Mouse (Mus musculus) limb, embryonic 14.5 days (tissue): ENCODE measurements at regions not wholly inside any gene's neighbourhood (a gene's known extent, or its start where the extent isn't known, plus 50 kb on each side); places are given as distances from the start of the nearest gene placed in this dataset.

ENCODE experiments used
- ATAC-seq: fragments of 200-750 bp; cut with Nextera tagmentation; 2 replicates; pipeline ENCODE4 v1.8.0; 2017; ENCODE audit warnings: low read depth, moderate number of reproducible peaks, moderate TSS enrichment; ENCODE audit not compliant: low FRiP score
- DNase-seq: peaks from one replicate; pipeline ENCODE4 v3.0.0-alpha.2; 2015; ENCODE audit warnings: low spot score
- H3K27ac ChIP-seq: fragments of 300-500 bp; sonication (generic); replicated peaks from 2 replicates; pipeline ENCODE4 v1.5.1; 2014; ENCODE audit warnings: low read depth, mild to moderate bottlenecking, low read length, moderate library complexity, mixed read lengths
- H3K27me3 ChIP-seq: fragments of 300-500 bp; sonication (generic); 2 replicates; pipeline ENCODE4 v1.6.1; 2014; ENCODE audit warnings: low read length, mixed read lengths; ENCODE audit not compliant: control insufficient read depth, insufficient read depth
- H3K36me3 ChIP-seq: fragments of 300-500 bp; sonication (generic); 2 replicates; pipeline ENCODE4 v1.6.1; 2014; ENCODE audit warnings: mild to moderate bottlenecking, low read length, moderate library complexity, mixed read lengths; ENCODE audit not compliant: control insufficient read depth, insufficient read depth
- H3K4me1 ChIP-seq: fragments of 300-500 bp; sonication (generic); 2 replicates; pipeline ENCODE4 v1.6.1; 2014; ENCODE audit warnings: antibody characterized with exemption, low read length, mixed read lengths; ENCODE audit not compliant: control insufficient read depth, insufficient read depth
- H3K4me2 ChIP-seq: fragments of 300-500 bp; sonication (generic); replicated peaks from 2 replicates; pipeline ENCODE4 v1.6.1; 2014; ENCODE audit warnings: low read depth, mild to moderate bottlenecking, low read length, moderate library complexity; ENCODE audit not compliant: severe bottlenecking
- H3K4me3 ChIP-seq: fragments of 300-500 bp; sonication (generic); replicated peaks from 2 replicates; pipeline ENCODE4 v1.5.1; 2014; ENCODE audit warnings: low read length
- H3K9ac ChIP-seq: fragments of 300-500 bp; sonication (generic); 2 replicates; pipeline ENCODE4 v1.6.1; 2014; ENCODE audit warnings: mild to moderate bottlenecking, low read depth, low read length, moderate library complexity; ENCODE audit not compliant: severe bottlenecking
- H3K9me3 ChIP-seq: fragments of 300-500 bp; sonication (generic); 2 replicates; pipeline ENCODE4 v1.6.1; 2016; ENCODE audit warnings: low read length; ENCODE audit not compliant: control insufficient read depth
- POLR2A ChIP-seq: fragments of 200-500 bp; IDR thresholded peaks from 2 replicates; pipeline ENCODE4 v1.8.0; 2012; ENCODE audit warnings: inconsistent platforms, mild to moderate bottlenecking, moderate library complexity, borderline replicate concordance; ENCODE audit not compliant: insufficient read depth, insufficient read length; ENCODE audit errors: extremely low read depth
- WGBS: fragments of 180-500 bp; shearing (Covaris S2); extraction: QIAGEN DNeasy Blood & Tissue Kit; methylation state at CpG from one replicate; pipeline ENCODE4 v1.1.7; 2014; 5-methylcytosine and 5-hydroxymethylcytosine counted together

- WGBS, result 40% methylated on average over 13 of the region's 13 CpGs
- Histone ChIP-seq H3K4me2 (no peak overlapping the region), H3K9ac (no peak overlapping the region)
Observed at GRCm38 (mm10) chr12:50899609-50900447, 250.9 kb upstream of the Prkd1 start.

GRCm38 (mm10) chr12:50897606-50898166 lies 248.8 kb upstream of the Prkd1 start:
- Histone ChIP-seq H3K4me2 (no peak overlapping the region), H3K27me3 (no peaks in the 10 kb centered on the region), H3K4me1 (no peaks in the 10 kb centered on the region), H3K9ac (no peak overlapping the region), H3K36me3 (no peaks in the 10 kb centered on the region), H3K9me3 (no peaks in the 10 kb centered on the region), H3K27ac (no peak overlapping the region), H3K4me3 (no peak overlapping the region)
- DNase-seq (no peak), ATAC-seq (no peak)
- WGBS, result 59% methylated on average over 3 of the region's 3 CpGs
- no peak for TF ChIP-seq POLR2A

More at GRCm38 (mm10) chr12:50899609-50900447, 250.9 kb upstream of the Prkd1 start:
- no peak overlapping the region for H3K27ac ChIP-seq
- no peaks in the 10 kb centered on the region for H3K4me1 ChIP-seq
- ATAC-seq, result no peak
- H3K4me3 ChIP-seq, result no peak overlapping the region
- no peaks in the 10 kb centered on the region for H3K36me3 ChIP-seq
- no peak for TF ChIP-seq POLR2A
- DNase-seq, result peak; percentile 65
- no peaks in the 10 kb centered on the region for H3K9me3 ChIP-seq
- H3K27me3 ChIP-seq, result no peaks in the 10 kb centered on the region

- WGBS, result 44% methylated on average over 5 of the region's 5 CpGs
- H3K27ac ChIP-seq, result no peak overlapping the region
- H3K36me3 ChIP-seq, result no peaks in the 10 kb centered on the region
- no peak overlapping the region for H3K9ac ChIP-seq
- no peak overlapping the region for H3K4me3 ChIP-seq
- ATAC-seq (no peak), DNase-seq (no peak)
- no peak overlapping the region for H3K4me2 ChIP-seq
- no peaks in the 10 kb centered on the region for H3K27me3 ChIP-seq
- no peaks in the 10 kb centered on the region for H3K4me1 ChIP-seq
- no peaks in the 10 kb centered on the region for H3K9me3 ChIP-seq
- no peak for TF ChIP-seq POLR2A
Observed at GRCm38 (mm10) chr12:50893604-50894003, 244.7 kb upstream of the Prkd1 start.

GRCm38 (mm10) chr12:50875796-50876195 lies 226.9 kb upstream of the Prkd1 start:
- no peaks in the 10 kb centered on the region for H3K36me3 ChIP-seq
- DNase-seq (no peak), ATAC-seq (no peak)
- H3K4me2 ChIP-seq, result no peak overlapping the region
- H3K9me3 ChIP-seq, result no peaks in the 10 kb centered on the region
- H3K4me1 ChIP-seq, result no peaks in the 10 kb centered on the region
- H3K4me3 ChIP-seq, result no peak overlapping the region
- H3K27me3 ChIP-seq, result no peaks in the 10 kb centered on the region
- no peak for TF ChIP-seq POLR2A
- H3K27ac ChIP-seq, result no peak overlapping the region
- no peak overlapping the region for H3K9ac ChIP-seq

- WGBS, result 76% methylated on average over 4 of the region's 4 CpGs
- H3K9ac ChIP-seq, result no peak overlapping the region
- H3K27me3 ChIP-seq, result no peaks in the 10 kb centered on the region
- no peaks in the 10 kb centered on the region for H3K36me3 ChIP-seq
- ATAC-seq, result no peak
- TF ChIP-seq POLR2A, result no peak
- no peaks in the 10 kb centered on the region for H3K4me1 ChIP-seq
- H3K4me3 ChIP-seq, result no peak overlapping the region
- no peak for DNase-seq
- H3K4me2 ChIP-seq, result no peak overlapping the region
- no peak overlapping the region for H3K27ac ChIP-seq
- H3K9me3 ChIP-seq, result no peaks in the 10 kb centered on the region
Observed at GRCm38 (mm10) chr12:50874024-50874398, 225.1 kb upstream of the Prkd1 start.
